Mouse (Mus musculus): ENCODE data around the gene Tyms.
A peak's percentile ranks its signal among the peaks of the same experiment; 100 is the strongest.
"Not testable (repeated sequence)": the region's sequence is repeated elsewhere in the genome, so short reads cannot be mapped to it uniquely, and the experiment has no call there.

Tyms gene

GRCm38 (mm10) chr5:30103340-30103739 lies 29.9 kb upstream of the Tyms start:
- no peak for DNase-seq (ENCODE audit: low spot score)

GRCm38 (mm10) chr5:30098260-30098659 lies 24.8 kb upstream of the Tyms start:
- no peak for DNase-seq (ENCODE audit: low spot score)

- DNase-seq (ENCODE audit: low spot score), result no peak
Measured at GRCm38 (mm10) chr5:30095731-30096130, 22.3 kb upstream of the Tyms start.

- DNase-seq (ENCODE audit: low spot score), result no peak
Measured at GRCm38 (mm10) chr5:30094399-30094798, 21.0 kb upstream of the Tyms start.

- no peak for DNase-seq (ENCODE audit: low spot score)
Measured at GRCm38 (mm10) chr5:30092701-30093100, 19.3 kb upstream of the Tyms start.

GRCm38 (mm10) chr5:30072377-30072776 lies 1.0 kb downstream of the Tyms start:
- DNase-seq (ENCODE audit: low spot score), result no peak

- DNase-seq (ENCODE audit: low spot score), result no peak
Measured at GRCm38 (mm10) chr5:30071677-30072076, 1.7 kb downstream of the Tyms start.

- DNase-seq (ENCODE audit: low spot score), result no peak
Measured at GRCm38 (mm10) chr5:30067726-30068125, 5.7 kb downstream of the Tyms start.

- not testable (repeated sequence) for DNase-seq (ENCODE audit: low spot score)
Measured at GRCm38 (mm10) chr5:30059607-30060006, 13.8 kb downstream of the Tyms start.

- no peak for DNase-seq (ENCODE audit: low spot score)
Measured at GRCm38 (mm10) chr5:30058216-30058731, 15.1 kb downstream of the Tyms start.

- DNase-seq (ENCODE audit: low spot score), result not testable (repeated sequence)
Measured at GRCm38 (mm10) chr5:30039841-30040240, 33.6 kb downstream of the Tyms start.

GRCm38 (mm10) chr5:30039324-30039723 lies 34.1 kb downstream of the Tyms start:
- not testable (repeated sequence) for DNase-seq (ENCODE audit: low spot score)

GRCm38 (mm10) chr5:30037111-30037510 lies 36.3 kb downstream of the Tyms start:
- DNase-seq (ENCODE audit: low spot score), result not testable (repeated sequence)

- DNase-seq (ENCODE audit: low spot score), result not testable (repeated sequence)
Measured at GRCm38 (mm10) chr5:30035862-30036261, 37.6 kb downstream of the Tyms start.

GRCm38 (mm10) chr5:30014580-30014979 lies 58.8 kb downstream of the Tyms start:
- DNase-seq (ENCODE audit: low spot score), result no peak

GRCm38 (mm10) chr5:30012726-30013503 lies 60.5 kb downstream of the Tyms start, which contains the start of gene Il6:
Gene Il6, plus strand, starts transcription at chr5:30013114.
- peak; percentile 72 for DNase-seq (ENCODE audit: low spot score)

All from testis, postnatal 14 days (tissue).